Mouse (Mus musculus) erythroblast, embryonic 14.5 days (primary cell): ENCODE results near the gene Skida1. TPM values are rescaled to one million over a fixed set of nuclear protein-coding genes. Genes with fewer than 3 reads are reported as not detected.

Experiments
- H3K27me3 ChIP-seq: 2 replicates; pipeline ENCODE4 v1.6.1; 2012; ENCODE audit warnings: inconsistent platforms; ENCODE audit not compliant: control insufficient read depth
- H3K36me3 ChIP-seq: 2 replicates; pipeline ENCODE4 v1.6.1; 2012; ENCODE audit warnings: mild to moderate bottlenecking, inconsistent platforms; ENCODE audit not compliant: control insufficient read depth
- H3K4me1 ChIP-seq: 2 replicates; pipeline ENCODE4 v1.6.1; 2012; ENCODE audit warnings: inconsistent platforms; ENCODE audit not compliant: control insufficient read depth
- H3K4me3 ChIP-seq: replicated peaks from 2 replicates; pipeline ENCODE3; 2012; ENCODE audit warnings: moderate library complexity, mild to moderate bottlenecking, inconsistent platforms
- H3K9me3 ChIP-seq: 2 replicates; pipeline ENCODE4 v1.6.1; 2012; ENCODE audit warnings: low read length, inconsistent platforms, mixed read lengths; ENCODE audit not compliant: control insufficient read depth
- GATA1 ChIP-seq: IDR thresholded peaks from 2 replicates; pipeline ENCODE4 v1.6.1; 2012; ENCODE audit warnings: low read length, inconsistent platforms, mixed read lengths
- TAL1 ChIP-seq: IDR thresholded peaks from 3 replicates; pipeline ENCODE4 v1.6.1; 2012; ENCODE audit warnings: low read length, inconsistent platforms, mixed read lengths
- polyA plus RNA-seq: library from polyadenylated mRNA; stranded (reverse); fragments of >175 nt; gene quantifications from 2 replicates; pipeline ENCODE4 v1.2.3, GENCODE M21; 2012

Gene Skida1
- polyA plus RNA-seq, 1 experiment: not detected

DNA sequence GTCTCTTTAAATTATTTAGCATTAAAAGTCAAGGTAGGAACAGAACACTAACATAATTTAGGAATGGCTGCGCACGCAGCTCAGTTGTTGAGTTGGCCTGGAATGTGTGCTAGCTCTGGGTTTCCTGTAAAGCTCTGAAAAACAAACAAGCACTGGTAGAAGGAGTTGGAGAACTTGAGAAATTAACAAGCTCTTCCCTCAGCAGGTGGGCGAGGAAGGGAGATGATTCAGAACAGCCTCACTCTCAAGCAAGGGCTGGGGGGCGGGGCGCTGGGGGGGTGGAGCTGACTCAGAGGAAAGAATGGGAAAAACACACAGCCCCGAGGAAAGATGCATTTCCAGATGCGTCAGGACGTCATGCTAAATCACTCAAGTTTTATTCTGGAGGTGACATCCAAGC is 43.7 kb downstream of the Skida1 start:
- no peaks in the 10 kb centered on the region for H3K9me3 ChIP-seq
- no peaks in the 10 kb centered on the region for H3K36me3 ChIP-seq
- H3K4me3 ChIP-seq: no peak overlapping the region
- TF ChIP-seq GATA1 (no peak), TAL1 (no peak)
- H3K4me1 ChIP-seq: no peaks in the 10 kb centered on the region
- no peaks in the 10 kb centered on the region for H3K27me3 ChIP-seq

DNA sequence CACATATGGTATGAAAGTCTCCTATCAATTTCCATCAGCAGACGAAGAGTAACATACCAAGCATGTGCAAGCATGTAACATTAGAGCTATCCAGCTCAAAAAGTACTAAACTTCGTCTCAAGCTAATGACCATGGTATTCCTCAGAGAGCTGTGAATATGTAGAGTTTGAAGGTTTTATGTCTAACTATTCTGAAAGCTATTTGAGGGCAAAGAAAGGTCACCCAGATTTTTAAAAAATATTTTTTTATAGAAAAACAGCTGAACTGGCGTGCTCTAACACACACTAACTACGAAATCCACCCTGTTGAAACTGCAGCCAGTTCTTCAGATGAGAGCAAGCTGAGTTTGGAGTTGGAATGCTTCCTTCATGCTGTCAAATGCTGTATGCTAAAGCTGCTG is 44.6 kb downstream of the Skida1 start:
- Histone ChIP-seq H3K4me1 (no peaks in the 10 kb centered on the region), H3K4me3 (no peak overlapping the region), H3K36me3 (no peaks in the 10 kb centered on the region), H3K27me3 (no peaks in the 10 kb centered on the region), H3K9me3 (no peaks in the 10 kb centered on the region)
- TF ChIP-seq TAL1 (no peak), GATA1 (no peak)

DNA sequence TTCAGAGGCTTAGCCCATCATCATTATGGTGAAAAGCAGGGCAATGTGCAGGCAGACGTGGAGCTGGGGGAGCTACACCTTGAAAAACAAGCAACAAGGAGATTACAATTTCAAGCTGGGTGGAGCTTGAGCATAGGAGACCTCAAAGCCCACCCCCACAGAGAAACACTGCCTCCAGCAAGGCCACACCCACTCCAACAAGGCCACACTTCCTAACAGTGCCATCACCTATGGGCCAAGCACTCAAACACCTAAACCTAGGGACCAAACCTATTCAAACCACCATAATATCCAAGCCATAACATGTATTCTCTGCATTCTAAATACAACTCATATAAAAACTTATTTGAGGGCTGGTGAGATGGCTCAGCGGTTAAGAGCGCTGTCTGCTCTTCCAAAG is 46.5 kb downstream of the Skida1 start:
- TF ChIP-seq TAL1 (no peak), GATA1 (no peak)
- Histone ChIP-seq H3K4me1 (no peaks in the 10 kb centered on the region), H3K4me3 (no peak overlapping the region), H3K9me3 (no peaks in the 10 kb centered on the region), H3K36me3 (no peaks in the 10 kb centered on the region), H3K27me3 (no peaks in the 10 kb centered on the region)

DNA sequence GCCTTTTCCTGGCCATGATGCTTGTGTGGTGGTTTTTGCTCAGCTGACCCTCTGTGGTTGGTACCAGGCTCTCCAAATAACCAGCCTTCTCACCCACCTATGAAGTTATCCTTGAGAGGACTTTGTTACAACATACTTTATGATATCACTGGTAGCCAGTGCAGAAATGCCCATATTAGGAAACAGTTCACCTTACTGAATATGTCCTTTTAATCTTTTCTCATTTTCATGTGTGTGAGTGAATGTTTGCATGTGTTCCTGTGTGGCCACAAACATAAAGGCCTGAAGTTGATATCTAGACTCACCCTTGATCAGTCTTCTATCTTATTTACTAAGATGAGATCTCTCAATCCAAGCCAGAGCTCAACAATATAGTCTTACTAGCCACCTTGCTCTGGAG is 52.0 kb downstream of the Skida1 start, which contains the start of gene H2al2a:
Gene H2al2a (minus strand): TSS at position 101 of the 400 bp plus-strand sequence.
- Histone ChIP-seq H3K4me3 (no peak within 1 kb of the TSS), H3K4me1 (no peaks in the 10 kb centered on the region), H3K27me3 (no peaks in the 10 kb centered on the region), H3K36me3 (no peaks in the 10 kb centered on the region), H3K9me3 (no peaks in the 10 kb centered on the region)
- TF ChIP-seq GATA1 (no peak), TAL1 (no peak)

Other genes with a start within 250 kb of the Skida1 start
- gene H2al2a, start 52.1 kb downstream of the Skida1 start, polyA plus RNA-seq: not detected in 2 replicates
- not detected in 2 replicates for gene A930004D18Rik, start 11.3 kb downstream of the Skida1 start, polyA plus RNA-seq
- 1.3 and 1.5 TPM in 2 replicates for gene Mllt10, start 6.2 kb upstream of the Skida1 start, polyA plus RNA-seq